Mouse (Mus musculus) neural tube, embryonic 11.5 days (tissue): ENCODE data around the gene Cfap44. TPM values are rescaled to one million over a fixed set of nuclear protein-coding genes. Genes with fewer than 3 reads are reported as not detected.

Experiments used
- ATAC-seq: fragments of 200-750 bp; cut with Nextera tagmentation; 2 replicates; pipeline ENCODE4 v1.8.0; 2017; ENCODE audit warnings: moderate number of reproducible peaks, mild to moderate bottlenecking, moderate TSS enrichment, moderate library complexity; ENCODE audit not compliant: insufficient read depth, low FRiP score, low TSS enrichment
- DNase-seq: peaks from one replicate; pipeline ENCODE4 v3.0.0-alpha.2; 2015; ENCODE audit warnings: low spot score
- H3K27ac ChIP-seq: fragments of 300-500 bp; sonication (generic); 2 replicates; pipeline ENCODE4 v1.5.1; 2014; ENCODE audit warnings: low read depth, mild to moderate bottlenecking, low read length
- H3K27me3 ChIP-seq: fragments of 300-500 bp; sonication (generic); 2 replicates; pipeline ENCODE4 v1.6.1; 2014; ENCODE audit warnings: mild to moderate bottlenecking, low read length, mixed read lengths; ENCODE audit not compliant: control insufficient read depth, insufficient read depth
- H3K36me3 ChIP-seq: fragments of 300-500 bp; sonication (generic); 2 replicates; pipeline ENCODE4 v1.6.1; 2014; ENCODE audit warnings: mild to moderate bottlenecking, low read length, moderate library complexity, mixed read lengths; ENCODE audit not compliant: control insufficient read depth, insufficient read depth
- H3K4me1 ChIP-seq: fragments of 300-500 bp; sonication (generic); 2 replicates; pipeline ENCODE4 v1.6.1; 2014; ENCODE audit warnings: low read length, mixed read lengths; ENCODE audit not compliant: control insufficient read depth, insufficient read depth
- H3K4me2 ChIP-seq: fragments of 300-500 bp; sonication (generic); 2 replicates; pipeline ENCODE4 v1.6.1; 2014; ENCODE audit warnings: low read depth, mild to moderate bottlenecking, moderate library complexity
- H3K4me3 ChIP-seq: fragments of 300-500 bp; sonication (generic); 2 replicates; pipeline ENCODE4 v1.5.1; 2014; ENCODE audit warnings: low read depth, low read length
- H3K9ac ChIP-seq: fragments of 300-500 bp; sonication (generic); 2 replicates; pipeline ENCODE4 v1.6.1; 2014; ENCODE audit warnings: mild to moderate bottlenecking, low read length
- H3K9me3 ChIP-seq: fragments of 300-500 bp; sonication (generic); 2 replicates; pipeline ENCODE4 v1.6.1; 2016; ENCODE audit warnings: low read length; ENCODE audit not compliant: control insufficient read depth
- WGBS: fragments of 180-500 bp; shearing (Covaris S2); extraction: QIAGEN DNeasy Blood & Tissue Kit; methylation state at CpG from one replicate; pipeline ENCODE4 v1.1.7; 2014; 5-methylcytosine and 5-hydroxymethylcytosine counted together
- polyA plus RNA-seq: library from polyadenylated mRNA; unstranded; fragments of >200 nt; fragmentation: Nextera tagmentation; extraction: Ambion mirVana; gene quantifications from 2 replicates; pipeline ENCODE4 v1.2.1, GENCODE M21; 2014

Cfap44 gene
- polyA plus RNA-seq, 1 experiment from 2014 or later, result 0.44 TPM

- H3K27ac ChIP-seq, result no peak overlapping the region
- H3K9ac ChIP-seq, result no peak overlapping the region
- DNase-seq, result no peak
- WGBS, result 51% methylated on average over 28 of the region's 28 CpGs
- no peak overlapping the region for H3K4me2 ChIP-seq
- no peak overlapping the region for H3K4me3 ChIP-seq
- no peaks in the 10 kb centered on the region for H3K27me3 ChIP-seq
- ATAC-seq, result no peak
- no peaks in the 10 kb centered on the region for H3K4me1 ChIP-seq
- no peaks in the 10 kb centered on the region for H3K9me3 ChIP-seq
- peaks cover 8% of the 10 kb centered on the region for H3K36me3 ChIP-seq
Measured at GRCm38 (mm10) chr16:44481599-44482593, 87.3 kb downstream of the Cfap44 start.

GRCm38 (mm10) chr16:44484079-44484478 is 89.5 kb downstream of the Cfap44 start:
- ATAC-seq (no peak), DNase-seq (peak; percentile 82)
- no peak overlapping the region for H3K4me3 ChIP-seq
- WGBS, result 13% methylated on average over 7 of the region's 7 CpGs
- no peaks in the 10 kb centered on the region for H3K4me1 ChIP-seq
- H3K9me3 ChIP-seq, result no peaks in the 10 kb centered on the region
- H3K9ac ChIP-seq, result no peak overlapping the region
- no peak overlapping the region for H3K27ac ChIP-seq
- H3K27me3 ChIP-seq, result no peaks in the 10 kb centered on the region
- no peak overlapping the region for H3K4me2 ChIP-seq
- H3K36me3 ChIP-seq, result peaks cover 16% of the 10 kb centered on the region

- WGBS, result 90% methylated on average over 10 of the region's 10 CpGs
Measured at GRCm38 (mm10) chr16:44484831-44485230, 90.2 kb downstream of the Cfap44 start.

GRCm38 (mm10) chr16:44485691-44486090 is 91.1 kb downstream of the Cfap44 start:
- H3K27ac ChIP-seq, result no peak overlapping the region
- no peaks in the 10 kb centered on the region for H3K9me3 ChIP-seq
- peaks cover 20% of the 10 kb centered on the region for H3K36me3 ChIP-seq
- no peaks in the 10 kb centered on the region for H3K27me3 ChIP-seq
- H3K4me2 ChIP-seq, result no peak overlapping the region
- no peak for DNase-seq
- ATAC-seq, result no peak
- no peak overlapping the region for H3K4me3 ChIP-seq
- no peaks in the 10 kb centered on the region for H3K4me1 ChIP-seq
- 82% methylated on average over 8 of the region's 8 CpGs for WGBS
- no peak overlapping the region for H3K9ac ChIP-seq

More at GRCm38 (mm10) chr16:44484831-44485230, 90.2 kb downstream of the Cfap44 start:
- H3K4me3 ChIP-seq, result no peak overlapping the region
- H3K9me3 ChIP-seq, result no peaks in the 10 kb centered on the region
- no peak for DNase-seq
- no peaks in the 10 kb centered on the region for H3K4me1 ChIP-seq
- H3K9ac ChIP-seq, result no peak overlapping the region
- H3K27me3 ChIP-seq, result no peaks in the 10 kb centered on the region
- no peak overlapping the region for H3K27ac ChIP-seq
- no peak for ATAC-seq
- H3K36me3 ChIP-seq, result peaks cover 16% of the 10 kb centered on the region
- H3K4me2 ChIP-seq, result no peak overlapping the region

GRCm38 (mm10) chr16:44486612-44487011 is 92.0 kb downstream of the Cfap44 start:
- Histone ChIP-seq H3K27ac (no peak overlapping the region), H3K9ac (no peak overlapping the region), H3K4me3 (no peak overlapping the region), H3K4me2 (no peak overlapping the region), H3K9me3 (no peaks in the 10 kb centered on the region), H3K27me3 (no peaks in the 10 kb centered on the region), H3K4me1 (no peaks in the 10 kb centered on the region), H3K36me3 (peaks cover 27% of the 10 kb centered on the region)
- ATAC-seq, result no peak
- 89% methylated on average over 9 of the region's 9 CpGs for WGBS
- DNase-seq, result no peak

- WGBS, result 85% methylated on average over 13 of the region's 13 CpGs
- no peak overlapping the region for H3K9ac ChIP-seq
- H3K4me1 ChIP-seq, result no peaks in the 10 kb centered on the region
- H3K4me2 ChIP-seq, result no peak overlapping the region
- H3K27ac ChIP-seq, result no peak overlapping the region
- no peak for ATAC-seq
- no peaks in the 10 kb centered on the region for H3K9me3 ChIP-seq
- no peak overlapping the region for H3K4me3 ChIP-seq
- DNase-seq, result no peak
- H3K36me3 ChIP-seq, result peaks cover 24% of the 10 kb centered on the region
- H3K27me3 ChIP-seq, result no peaks in the 10 kb centered on the region
Measured at GRCm38 (mm10) chr16:44487194-44487593, 92.6 kb downstream of the Cfap44 start.

- Histone ChIP-seq H3K27me3 (no peaks in the 10 kb centered on the region), H3K4me1 (no peaks in the 10 kb centered on the region; the same call in 1 of the 2 replicates), H3K9ac (no peak overlapping the region), H3K4me2 (no peak overlapping the region), H3K4me3 (no peak overlapping the region), H3K36me3 (peaks cover 31% of the 10 kb centered on the region), H3K27ac (no peak overlapping the region), H3K9me3 (no peaks in the 10 kb centered on the region)
- DNase-seq (no peak), ATAC-seq (no peak)
- WGBS, result 89% methylated on average over 9 of the region's 9 CpGs
Measured at GRCm38 (mm10) chr16:44491051-44491450, 96.5 kb downstream of the Cfap44 start.

GRCm38 (mm10) chr16:44492151-44492550 is 97.6 kb downstream of the Cfap44 start:
- Histone ChIP-seq H3K36me3 (peaks cover 34% of the 10 kb centered on the region), H3K4me1 (no peaks in the 10 kb centered on the region; the same call in 1 of the 2 replicates), H3K9ac (no peak overlapping the region), H3K27ac (no peak overlapping the region), H3K27me3 (no peaks in the 10 kb centered on the region), H3K9me3 (no peaks in the 10 kb centered on the region), H3K4me3 (no peak overlapping the region), H3K4me2 (no peak overlapping the region)
- no peak for ATAC-seq
- no peak for DNase-seq
- 94% methylated on average over 6 of the region's 6 CpGs for WGBS

- H3K36me3 ChIP-seq, result peaks cover 34% of the 10 kb centered on the region
- H3K4me1 ChIP-seq, result no peaks in the 10 kb centered on the region; the same call in 1 of the 2 replicates
- H3K27ac ChIP-seq, result no peak overlapping the region
- no peaks in the 10 kb centered on the region for H3K9me3 ChIP-seq
- 91% methylated on average over 9 of the region's 9 CpGs for WGBS
- no peak overlapping the region for H3K9ac ChIP-seq
- ATAC-seq (no peak), DNase-seq (no peak)
- H3K4me2 ChIP-seq, result no peak overlapping the region
- no peaks in the 10 kb centered on the region for H3K27me3 ChIP-seq
- no peak overlapping the region for H3K4me3 ChIP-seq
Measured at GRCm38 (mm10) chr16:44492706-44493105, 98.1 kb downstream of the Cfap44 start.
